Mouse (Mus musculus) heart, embryonic 12.5 days (tissue): ENCODE results near the gene Mbnl2. TPM values are rescaled to one million over a fixed set of nuclear protein-coding genes. Genes with fewer than 3 reads are reported as not detected.

ENCODE experiments used
- ATAC-seq: fragments of 200-750 bp; cut with Nextera tagmentation; 2 replicates; pipeline ENCODE4 v1.8.0; 2017; ENCODE audit warnings: moderate TSS enrichment, moderate library complexity; ENCODE audit not compliant: insufficient number of reproducible peaks, low FRiP score
- H3K27ac ChIP-seq: fragments of 300-500 bp; sonication (generic); 2 replicates; pipeline ENCODE4 v1.5.1; 2016; ENCODE audit warnings: mild to moderate bottlenecking, moderate library complexity; ENCODE audit not compliant: poor library complexity, severe bottlenecking
- H3K27me3 ChIP-seq: fragments of 300-500 bp; sonication (generic); replicated peaks from 2 replicates; pipeline ENCODE4 v1.6.1; 2016; ENCODE audit warnings: mild to moderate bottlenecking, moderate library complexity
- H3K36me3 ChIP-seq: fragments of 300-500 bp; sonication (generic); 2 replicates; pipeline ENCODE4 v1.6.1; 2016; ENCODE audit warnings: mild to moderate bottlenecking, moderate library complexity
- H3K4me1 ChIP-seq: fragments of 300-500 bp; sonication (generic); replicated peaks from 2 replicates; pipeline ENCODE4 v1.6.1; 2016; ENCODE audit warnings: mild to moderate bottlenecking
- H3K4me2 ChIP-seq: fragments of 300-500 bp; sonication (generic); 2 replicates; pipeline ENCODE4 v1.6.1; 2016; ENCODE audit warnings: mild to moderate bottlenecking, moderate library complexity
- H3K4me3 ChIP-seq: fragments of 300-500 bp; sonication (generic); 2 replicates; pipeline ENCODE4 v1.5.1; 2016; ENCODE audit warnings: mild to moderate bottlenecking
- H3K9ac ChIP-seq: fragments of 300-500 bp; sonication (generic); 2 replicates; pipeline ENCODE4 v1.6.1; 2016; ENCODE audit warnings: mild to moderate bottlenecking, moderate library complexity
- H3K9me3 ChIP-seq: fragments of 300-500 bp; sonication (generic); replicated peaks from 2 replicates; pipeline ENCODE4 v1.6.1; 2016; ENCODE audit warnings: mild to moderate bottlenecking, moderate library complexity
- WGBS: fragments of 180-500 bp; shearing (Covaris S2); methylation state at CpG from one replicate; pipeline ENCODE4 v1.1.7; 2016; 5-methylcytosine and 5-hydroxymethylcytosine counted together
- polyA plus RNA-seq: library from polyadenylated mRNA; unstranded; fragments of >200 nt; fragmentation: Nextera tagmentation; extraction: Ambion mirVana; gene quantifications from 2 replicates; pipeline ENCODE4 v1.2.1, GENCODE M21; 2016

The Mbnl2 gene
- polyA plus RNA-seq, 1 experiment from 2014 or later: 108 TPM

GRCm38 (mm10) chr14:120289528-120289927 lies 14.1 kb downstream of the Mbnl2 start:
- Histone ChIP-seq H3K4me2 (peak overlapping the region; percentile 38; the same call in 1 of the 2 replicates), H3K4me3 (no peak overlapping the region), H3K4me1 (peaks cover 94% of the 10 kb centered on the region), H3K36me3 (peaks cover 13% of the 10 kb centered on the region), H3K9ac (peak overlapping the region; percentile 57; the same call in 1 of the 2 replicates), H3K9me3 (no peaks in the 10 kb centered on the region), H3K27me3 (no peaks in the 10 kb centered on the region), H3K27ac (peak overlapping the region; percentile 90)
- 36% methylated on average over 7 of the region's 7 CpGs for WGBS
- ATAC-seq: no peak

DNA sequence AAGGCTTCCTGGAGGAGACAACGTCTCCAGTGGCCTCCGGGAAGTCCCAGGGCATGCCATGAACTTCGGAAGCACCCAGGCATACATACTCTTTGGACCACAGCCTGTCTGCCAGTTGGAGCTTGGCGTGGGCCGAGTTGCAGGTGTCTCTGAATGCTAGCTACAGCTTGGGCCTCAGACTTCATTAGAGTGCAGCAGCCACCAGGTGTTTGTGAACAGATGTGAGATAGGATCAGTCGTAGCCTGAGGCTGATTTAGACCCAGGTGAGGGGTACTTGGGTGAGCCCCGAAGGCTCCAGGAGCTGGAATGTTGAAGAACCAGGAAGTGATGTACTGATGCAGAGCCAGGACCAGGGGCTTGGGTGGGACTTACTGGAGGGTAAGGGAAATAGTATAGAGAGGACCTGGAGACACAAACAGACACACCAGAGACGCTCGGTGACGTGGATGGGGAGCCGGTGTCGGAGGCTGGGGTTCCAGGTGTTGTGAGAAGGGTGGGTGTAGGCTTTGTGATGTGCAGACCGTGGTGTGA lies 15.8 kb downstream of the Mbnl2 start:
- Histone ChIP-seq H3K9me3 (no peaks in the 10 kb centered on the region), H3K27me3 (no peaks in the 10 kb centered on the region), H3K9ac (no peak overlapping the region), H3K36me3 (peaks cover 18% of the 10 kb centered on the region), H3K27ac (peak overlapping the region; percentile 87), H3K4me1 (peaks cover 92% of the 10 kb centered on the region), H3K4me3 (no peak overlapping the region), H3K4me2 (no peak overlapping the region)
- 85% methylated on average over 13 of the region's 13 CpGs for WGBS
- ATAC-seq: no peak

DNA sequence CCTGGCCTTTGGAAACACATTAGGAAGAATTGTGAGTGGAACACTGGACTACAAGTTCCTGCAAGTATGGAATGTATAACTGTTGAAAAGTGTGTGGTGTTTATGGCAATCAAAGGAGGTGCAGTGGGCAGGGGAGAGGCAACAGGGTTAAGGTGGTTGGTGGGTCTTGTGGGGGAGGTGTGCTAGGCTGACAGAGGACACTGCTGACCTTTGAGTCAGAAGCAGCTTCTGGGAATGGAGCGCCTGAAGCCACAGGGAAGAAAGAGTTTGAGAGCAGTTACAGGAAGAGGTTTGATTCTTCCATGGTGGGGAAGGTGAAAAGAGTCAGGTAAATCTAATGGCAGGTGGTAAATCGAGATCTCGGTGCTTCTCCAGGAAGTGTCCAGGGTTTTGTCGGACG lies 16.7 kb downstream of the Mbnl2 start:
- H3K27ac ChIP-seq: peak overlapping the region; percentile 87
- no peaks in the 10 kb centered on the region for H3K9me3 ChIP-seq

DNA sequence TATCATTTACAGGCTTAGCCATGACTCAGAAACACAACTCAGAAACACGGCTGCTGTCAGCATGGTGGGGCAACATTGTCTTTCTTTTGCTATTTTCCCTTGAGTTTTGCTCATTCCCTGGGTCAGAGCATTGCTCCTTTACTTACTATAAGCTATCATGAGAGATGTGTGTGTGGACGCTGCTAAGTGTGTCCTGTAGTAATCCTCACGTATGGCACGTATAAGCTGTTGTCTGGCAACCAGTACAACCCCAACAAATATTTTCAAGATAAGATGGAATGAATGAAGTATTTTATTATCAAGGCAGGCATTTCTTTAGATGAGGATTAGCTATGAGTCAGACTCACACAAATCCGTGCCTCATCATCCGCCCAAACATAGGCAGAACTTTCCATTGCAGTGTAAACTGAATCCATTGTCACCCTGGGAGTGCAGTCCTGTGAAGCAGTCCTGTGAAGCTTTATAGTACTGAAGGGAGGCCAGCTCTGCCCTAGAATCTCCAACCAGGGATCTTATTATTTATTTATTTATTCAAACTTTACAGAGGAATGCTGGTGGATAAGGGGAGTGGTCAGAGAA lies 17.2 kb downstream of the Mbnl2 start:
- H3K4me3 ChIP-seq: no peak overlapping the region
- peak overlapping the region; percentile 15 for H3K4me2 ChIP-seq
- no peaks in the 10 kb centered on the region for H3K27me3 ChIP-seq
- peak overlapping the region; percentile 87 for H3K27ac ChIP-seq
- H3K4me1 ChIP-seq: peaks cover 92% of the 10 kb centered on the region
- H3K36me3 ChIP-seq: peaks cover 18% of the 10 kb centered on the region
- 0 out of 2 replicates have a peak overlapping the region, but pooled peaks have one; percentile 53 for H3K9ac ChIP-seq
- WGBS: 31% methylated on average over 6 of the region's 6 CpGs
- no peaks in the 10 kb centered on the region for H3K9me3 ChIP-seq
- no peak for ATAC-seq

More for the DNA sequence above, 16.7 kb downstream of the Mbnl2 start:
- 63% methylated on average over 5 of the region's 5 CpGs for WGBS
- no peak for ATAC-seq
- Histone ChIP-seq H3K9ac (0 out of 2 replicates have a peak overlapping the region, but pooled peaks have one; percentile 53), H3K4me2 (peak overlapping the region; percentile 15; the same call in 1 of the 2 replicates), H3K4me3 (no peak overlapping the region), H3K4me1 (peaks cover 92% of the 10 kb centered on the region), H3K36me3 (peaks cover 18% of the 10 kb centered on the region), H3K27me3 (no peaks in the 10 kb centered on the region)

- WGBS: 79% methylated on average over 6 of the region's 6 CpGs
- Histone ChIP-seq H3K27me3 (no peaks in the 10 kb centered on the region), H3K9me3 (no peaks in the 10 kb centered on the region), H3K27ac (peak overlapping the region; percentile 50), H3K9ac (no peak overlapping the region), H3K36me3 (peaks cover 18% of the 10 kb centered on the region; the same call in 1 of the 2 replicates), H3K4me2 (no peak overlapping the region), H3K4me3 (no peak overlapping the region), H3K4me1 (peaks cover 85% of the 10 kb centered on the region)
- ATAC-seq: no peak
Measured at GRCm38 (mm10) chr14:120294480-120294879, 19.0 kb downstream of the Mbnl2 start.

- peak overlapping the region; percentile 48; the same call in 1 of the 2 replicates for H3K4me2 ChIP-seq
- no peak overlapping the region for H3K4me3 ChIP-seq
- no peak for ATAC-seq
- H3K4me1 ChIP-seq: peaks cover 87% of the 10 kb centered on the region
- H3K9ac ChIP-seq: peak overlapping the region; percentile 47; the same call in 1 of the 2 replicates
- peak overlapping the region; percentile 95 for H3K27ac ChIP-seq
- no peaks in the 10 kb centered on the region for H3K9me3 ChIP-seq
- 75% methylated on average over 13 of the region's 13 CpGs for WGBS
- no peaks in the 10 kb centered on the region for H3K27me3 ChIP-seq
- H3K36me3 ChIP-seq: peaks cover 13% of the 10 kb centered on the region; the same call in 1 of the 2 replicates
Measured at GRCm38 (mm10) chr14:120295355-120296220, 20.1 kb downstream of the Mbnl2 start.

DNA sequence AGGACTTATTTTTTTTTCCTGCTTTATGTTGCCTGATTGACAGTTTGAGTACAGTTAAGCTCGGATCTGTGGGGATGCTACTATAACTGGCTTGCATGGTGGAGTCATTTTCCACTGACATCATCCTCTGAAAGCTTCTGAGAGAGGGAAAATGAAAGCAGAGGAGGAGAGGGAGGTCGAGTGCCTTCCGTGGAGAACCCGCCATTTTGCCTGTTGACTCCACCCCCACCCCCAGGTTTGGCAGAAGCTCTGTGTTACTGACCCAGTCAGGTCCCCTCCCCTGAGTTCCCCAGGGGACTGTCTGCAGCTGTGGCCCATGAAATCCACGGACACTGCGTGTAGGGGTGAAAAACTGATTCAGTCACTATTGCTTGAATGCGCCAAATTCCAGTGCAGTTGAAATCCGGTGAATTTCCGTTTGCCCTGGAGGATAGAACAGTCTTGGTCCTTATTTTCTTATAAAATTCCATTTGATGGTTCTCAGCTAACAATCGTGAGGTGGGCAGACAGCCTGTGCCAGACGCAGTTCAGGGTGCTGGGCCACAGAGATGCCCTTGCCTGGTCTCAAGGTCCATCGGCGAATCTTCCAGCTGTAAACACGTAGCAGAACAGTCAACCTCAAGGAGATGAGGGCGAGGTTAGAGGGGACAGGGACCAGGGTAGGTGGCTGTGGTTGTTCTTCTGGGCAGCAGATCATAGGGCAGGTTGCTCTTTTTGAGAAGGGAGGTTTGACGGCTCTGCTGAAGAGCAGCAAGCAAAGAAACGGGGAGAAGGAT lies 20.9 kb downstream of the Mbnl2 start:
- no peak overlapping the region for H3K4me3 ChIP-seq
- no peaks in the 10 kb centered on the region for H3K27me3 ChIP-seq
- WGBS: 57% methylated on average over 17 of the region's 17 CpGs
- H3K27ac ChIP-seq: peak overlapping the region; percentile 95
- no peak for ATAC-seq
- peak overlapping the region; percentile 67 for H3K9ac ChIP-seq
- peak overlapping the region; percentile 48 for H3K4me2 ChIP-seq
- H3K36me3 ChIP-seq: 0 out of 2 replicates have a peak, but pooled peaks cover 5% of the 10 kb centered on the region
- H3K4me1 ChIP-seq: peaks cover 83% of the 10 kb centered on the region
- H3K9me3 ChIP-seq: no peaks in the 10 kb centered on the region

- H3K36me3 ChIP-seq: 0 out of 2 replicates have a peak, but pooled peaks cover 5% of the 10 kb centered on the region
- H3K9me3 ChIP-seq: no peaks in the 10 kb centered on the region
- no peaks in the 10 kb centered on the region for H3K27me3 ChIP-seq
- 29% methylated on average over 16 of the region's 16 CpGs for WGBS
- no peak overlapping the region for H3K4me3 ChIP-seq
- peak overlapping the region; percentile 48 for H3K4me2 ChIP-seq
- peak overlapping the region; percentile 67 for H3K9ac ChIP-seq
- H3K4me1 ChIP-seq: peaks cover 75% of the 10 kb centered on the region
- ATAC-seq: no peak
- H3K27ac ChIP-seq: peak overlapping the region; percentile 95
Measured at GRCm38 (mm10) chr14:120297137-120297749, 21.8 kb downstream of the Mbnl2 start.

DNA sequence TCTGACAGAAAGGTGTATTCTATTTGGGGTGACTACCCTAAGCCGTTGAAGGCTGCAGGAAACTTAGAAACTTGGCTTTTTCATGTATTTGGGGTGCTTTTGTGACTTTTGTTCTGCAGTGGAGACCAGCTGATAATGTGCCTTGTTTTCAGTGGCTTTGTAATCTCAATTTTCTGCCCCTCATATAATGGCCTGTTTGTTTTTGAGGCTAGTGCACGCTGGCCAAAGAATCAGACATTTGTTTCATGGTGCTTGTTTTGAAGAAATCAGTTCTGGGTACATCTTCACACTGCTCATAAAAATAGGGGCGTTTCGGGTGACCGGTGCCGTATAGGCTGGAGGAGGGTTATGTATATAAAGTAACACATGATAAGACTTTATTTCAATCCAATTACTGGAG lies 22.4 kb downstream of the Mbnl2 start:
- no peak overlapping the region for H3K4me3 ChIP-seq
- ATAC-seq: no peak
- peak overlapping the region; percentile 13; the same call in 1 of the 2 replicates for H3K9ac ChIP-seq
- H3K27me3 ChIP-seq: no peaks in the 10 kb centered on the region
- peak overlapping the region; percentile 48 for H3K4me2 ChIP-seq
- H3K9me3 ChIP-seq: no peaks in the 10 kb centered on the region
- H3K27ac ChIP-seq: peak overlapping the region; percentile 95
- WGBS: 51% methylated on average over 6 of the region's 6 CpGs
- H3K36me3 ChIP-seq: 0 out of 2 replicates have a peak, but pooled peaks cover 5% of the 10 kb centered on the region
- H3K4me1 ChIP-seq: peaks cover 73% of the 10 kb centered on the region

DNA sequence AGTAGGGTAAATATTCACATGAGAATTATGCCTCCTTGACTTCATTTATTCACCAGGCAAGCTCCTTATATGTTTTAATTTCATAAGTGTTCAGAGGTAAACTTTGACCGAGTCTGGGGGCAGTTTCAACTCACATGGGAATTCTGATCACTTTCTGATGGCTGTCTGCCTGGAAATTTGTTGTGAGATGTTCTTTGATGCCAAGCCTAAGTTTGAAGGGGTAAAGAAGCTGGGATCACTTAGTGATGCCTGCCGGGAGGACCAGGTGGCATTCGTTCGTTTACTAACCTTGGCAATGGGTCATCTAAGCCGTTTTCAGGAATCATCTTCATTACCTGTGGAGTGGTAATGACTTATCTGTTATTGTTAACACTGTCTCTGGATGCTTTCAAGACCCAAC lies 23.0 kb downstream of the Mbnl2 start:
- ATAC-seq: no peak
- no peak overlapping the region for H3K4me3 ChIP-seq
- no peak overlapping the region for H3K4me2 ChIP-seq

More for the DNA sequence above, 23.0 kb downstream of the Mbnl2 start:
- H3K4me1 ChIP-seq: peaks cover 73% of the 10 kb centered on the region
- no peaks in the 10 kb centered on the region for H3K27me3 ChIP-seq
- no peak overlapping the region for H3K9ac ChIP-seq
- H3K27ac ChIP-seq: no peak overlapping the region
- H3K9me3 ChIP-seq: no peaks in the 10 kb centered on the region
- whole genome bisulfite sequencing: 69% methylated on average over 5 of the region's 5 CpGs
- 0 out of 2 replicates have a peak, but pooled peaks cover 5% of the 10 kb centered on the region for H3K36me3 ChIP-seq
